Mouse (Mus musculus) embryonic fibroblast, embryonic 13.5 days (primary cell): ENCODE measurements around the gene Exoc4. TPM values are rescaled to one million over a fixed set of nuclear protein-coding genes. Genes with fewer than 3 reads are reported as not detected.

Experiments used
- H3K27ac ChIP-seq: 2 replicates; pipeline ENCODE4 v1.5.1; 2012; ENCODE audit warnings: low read length, control low read depth, inconsistent platforms; ENCODE audit not compliant: insufficient read depth
- H3K4me1 ChIP-seq: 2 replicates; pipeline ENCODE4 v1.6.1; 2011; ENCODE audit warnings: low read length; ENCODE audit not compliant: control insufficient read depth, insufficient read depth
- H3K4me3 ChIP-seq: 2 replicates; pipeline ENCODE4 v1.5.1; 2011; ENCODE audit warnings: mild to moderate bottlenecking, control low read depth, low read length; ENCODE audit not compliant: insufficient read depth
- CTCF ChIP-seq: IDR thresholded peaks from 2 replicates; pipeline ENCODE4 v1.5.1; 2011; ENCODE audit warnings: mild to moderate bottlenecking, control low read depth, low read length, moderate library complexity, borderline replicate concordance; ENCODE audit not compliant: insufficient read depth
- POLR2A ChIP-seq: IDR thresholded peaks from 2 replicates; pipeline ENCODE4 v1.6.1; 2011; ENCODE audit warnings: low read depth, mild to moderate bottlenecking, control low read depth, low read length, moderate library complexity
- polyA plus RNA-seq: library from polyadenylated mRNA; stranded (reverse); fragments of >200 nt; gene quantifications from 2 replicates; pipeline ENCODE4 v1.2.4, GENCODE M21; 2011; ENCODE audit warnings: low read depth; ENCODE audit not compliant: missing spikeins, insufficient read length

Exoc4 gene
- polyA plus RNA-seq, 1 experiment: 121 TPM

- Histone ChIP-seq H3K4me1 (peaks cover 2% of the 10 kb centered on the region; the same call in 1 of the 2 replicates), H3K27ac (no peak overlapping the region), H3K4me3 (no peak overlapping the region)
- TF ChIP-seq POLR2A (no peak), CTCF (no peak)
Observed at GRCm38 (mm10) chr6:33727271-33727670, 478.4 kb downstream of the Exoc4 start.

- no peak overlapping the region for H3K27ac ChIP-seq
- H3K4me3 ChIP-seq: no peak overlapping the region
- TF ChIP-seq CTCF: no peak
- no peak for TF ChIP-seq POLR2A
- no peaks in the 10 kb centered on the region for H3K4me1 ChIP-seq
Observed at GRCm38 (mm10) chr6:33732214-33732613, 483.3 kb downstream of the Exoc4 start.

- no peak overlapping the region for H3K27ac ChIP-seq
- TF ChIP-seq POLR2A (no peak), CTCF (no peak)
- no peaks in the 10 kb centered on the region for H3K4me1 ChIP-seq
- H3K4me3 ChIP-seq: no peak overlapping the region
Observed at GRCm38 (mm10) chr6:33733602-33734001, 484.7 kb downstream of the Exoc4 start.

- H3K4me1 ChIP-seq: no peaks in the 10 kb centered on the region
- no peak overlapping the region for H3K27ac ChIP-seq
- no peak overlapping the region for H3K4me3 ChIP-seq
- TF ChIP-seq CTCF: no peak
- no peak for TF ChIP-seq POLR2A
Observed at GRCm38 (mm10) chr6:33734032-33734431, 485.1 kb downstream of the Exoc4 start.

GRCm38 (mm10) chr6:33738857-33739291, 490.0 kb downstream of the Exoc4 start:
- Histone ChIP-seq H3K27ac (no peak overlapping the region), H3K4me1 (no peaks in the 10 kb centered on the region), H3K4me3 (no peak overlapping the region)
- TF ChIP-seq CTCF (no peak), POLR2A (no peak)

GRCm38 (mm10) chr6:33739304-33739703, 490.4 kb downstream of the Exoc4 start:
- H3K4me1 ChIP-seq: no peaks in the 10 kb centered on the region
- no peak for TF ChIP-seq POLR2A
- no peak overlapping the region for H3K4me3 ChIP-seq
- no peak overlapping the region for H3K27ac ChIP-seq

GRCm38 (mm10) chr6:33755976-33756375, 507.1 kb downstream of the Exoc4 start:
- H3K27ac ChIP-seq: no peak overlapping the region
- no peak for TF ChIP-seq CTCF
- TF ChIP-seq POLR2A: no peak
- no peak overlapping the region for H3K4me3 ChIP-seq
- H3K4me1 ChIP-seq: no peaks in the 10 kb centered on the region

- Histone ChIP-seq H3K27ac (no peak overlapping the region), H3K4me3 (no peak overlapping the region), H3K4me1 (no peaks in the 10 kb centered on the region)
- no peak for TF ChIP-seq POLR2A
- no peak for TF ChIP-seq CTCF
Observed at GRCm38 (mm10) chr6:33761557-33761956, 512.7 kb downstream of the Exoc4 start.

- Histone ChIP-seq H3K4me1 (no peaks in the 10 kb centered on the region), H3K27ac (no peak overlapping the region), H3K4me3 (no peak overlapping the region)
- TF ChIP-seq CTCF (no peak), POLR2A (no peak)
Observed at GRCm38 (mm10) chr6:33763245-33763644, 514.4 kb downstream of the Exoc4 start.

GRCm38 (mm10) chr6:33763970-33764369, 515.1 kb downstream of the Exoc4 start:
- TF ChIP-seq POLR2A: no peak
- TF ChIP-seq CTCF: no peak
- no peaks in the 10 kb centered on the region for H3K4me1 ChIP-seq
- H3K27ac ChIP-seq: no peak overlapping the region
- no peak overlapping the region for H3K4me3 ChIP-seq

- Histone ChIP-seq H3K4me3 (no peak overlapping the region), H3K27ac (no peak overlapping the region), H3K4me1 (no peaks in the 10 kb centered on the region)
- no peak for TF ChIP-seq CTCF
- TF ChIP-seq POLR2A: no peak
Observed at GRCm38 (mm10) chr6:33769251-33769650, 520.4 kb downstream of the Exoc4 start.

- no peak overlapping the region for H3K4me3 ChIP-seq
- no peaks in the 10 kb centered on the region for H3K4me1 ChIP-seq
- no peak for TF ChIP-seq POLR2A
- no peak for TF ChIP-seq CTCF
- H3K27ac ChIP-seq: no peak overlapping the region
Observed at GRCm38 (mm10) chr6:33770021-33770420, 521.1 kb downstream of the Exoc4 start.
